Mouse (Mus musculus): ENCODE measurements around the gene Gm20815. TPM values are rescaled to one million over a fixed set of nuclear protein-coding genes. Genes with fewer than 3 reads are reported as not detected.

Gm20815 gene
- not detected in 2 replicates for polyA plus RNA-seq (2015; fragmentation: Nextera tagmentation; extraction: Ambion mirVana)

DNA sequence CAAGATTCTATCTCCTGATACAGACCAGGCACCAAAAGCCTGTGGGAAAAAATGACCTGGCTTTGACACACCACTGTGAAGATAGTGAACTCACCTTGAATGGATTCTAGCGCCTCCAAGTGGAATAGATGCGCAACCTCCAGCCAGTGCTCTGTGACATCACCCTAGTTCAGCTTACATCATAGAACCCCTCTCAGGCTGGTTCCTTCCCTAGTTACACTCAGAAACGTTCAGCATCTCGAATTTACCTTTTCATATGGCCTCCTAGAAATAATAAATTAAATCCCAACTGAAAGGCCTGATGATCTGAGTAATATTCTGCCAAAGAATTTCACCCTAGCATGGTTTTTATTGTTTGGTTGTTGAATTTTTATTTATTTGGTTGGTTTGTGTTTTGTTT is at the start of gene Gm20815:
Gene Gm20815 (minus strand): TSS at position 101 of the 400 bp plus-strand sequence.

All from urinary bladder, postnatal 0 days (tissue).